Comparison of ENCODE assay signal across 9 mouse cellular contexts in the genomic region with DNA sequence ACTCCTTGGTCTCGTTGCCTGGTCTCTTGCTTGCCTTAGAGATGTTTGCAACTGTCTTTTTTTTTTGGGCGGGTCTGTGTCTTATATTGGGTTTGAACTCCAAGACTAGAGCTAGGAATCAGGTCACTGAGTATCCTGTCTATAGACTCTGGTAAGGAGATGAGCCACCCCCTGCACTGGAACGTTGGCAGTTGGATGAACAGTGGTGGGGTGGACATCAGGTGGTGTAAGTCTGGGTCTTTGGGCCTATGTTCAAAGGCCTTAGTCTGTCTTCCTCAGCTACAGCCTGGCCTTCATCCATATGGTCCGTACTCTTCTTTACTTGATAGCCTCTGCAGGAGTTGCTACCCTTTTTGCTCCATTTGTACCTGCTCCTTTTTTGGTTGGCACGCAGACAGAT. TPM values are rescaled to one million over a fixed set of nuclear protein-coding genes. Genes with fewer than 3 reads are reported as not detected.
A peak's percentile ranks its signal among the peaks of the same experiment; 100 is the strongest.
DNase-seq lines count a peak whose midpoint lies in the region; ATAC-seq and TF ChIP-seq lines count a peak whose summit lies in the region.
"Had no signal": no experiment of that assay in that cellular context is flagged by ENCODE, and none has a peak within 500 bp of the region (broad histone marks: within the 10 kb centered on the region; RNA-seq: fewer than 3 reads in every experiment).

No protein-coding gene starts in this region.

- peak overlapping the region; percentile 47 to 90 for H3K27ac ChIP-seq in heart, embryonic 14.5 days (replicated peaks in 1 of 2; ENCODE audit: control insufficient read depth in 1 of 2, insufficient read depth in 1 of 2, low read depth in 2 of 2, low read length in 2 of 2)
- H3K27ac ChIP-seq in bone marrow, adult 2 months (ENCODE audit: control insufficient read depth, insufficient read depth, low read depth, low read length, poor library complexity): no peak overlapping the region
- no peak overlapping the region for H3K27ac ChIP-seq in hindbrain, embryonic 12.5 days
- no peak overlapping the region for H3K27ac ChIP-seq in midbrain, embryonic 11.5 days (ENCODE audit: low read depth, low read length)

- no peak for ATAC-seq in heart, embryonic 14.5 days (ENCODE audit: insufficient number of reproducible peaks, insufficient read depth, low FRiP score, low read depth)
- no peak for ATAC-seq in hindbrain, embryonic 12.5 days (ENCODE audit: low FRiP score)
- ATAC-seq in midbrain, embryonic 11.5 days (ENCODE audit: low FRiP score): no peak

- peaks cover 39% of the 10 kb centered on the region for H3K36me3 ChIP-seq in heart, embryonic 14.5 days (ENCODE audit: control insufficient read depth, insufficient read depth, low read length)
- H3K36me3 ChIP-seq in hindbrain, embryonic 12.5 days: peaks cover 34% of the 10 kb centered on the region
- H3K36me3 ChIP-seq in midbrain, embryonic 11.5 days (ENCODE audit: control insufficient read depth, insufficient read depth, low read length): peaks cover 23% of the 10 kb centered on the region

- peaks cover 11 to 16% of the 10 kb centered on the region in 2 experiments for H3K4me1 ChIP-seq in heart, embryonic 14.5 days (ENCODE audit: control insufficient read depth in 2 of 2, insufficient read depth in 2 of 2, low read length in 2 of 2)
- H3K4me1 ChIP-seq in bone marrow, adult 2 months (ENCODE audit: control insufficient read depth, insufficient read depth, low read length): peaks cover 2% of the 10 kb centered on the region
- peaks cover 16% of the 10 kb centered on the region for H3K4me1 ChIP-seq in hindbrain, embryonic 12.5 days
- H3K4me1 ChIP-seq in midbrain, embryonic 11.5 days (ENCODE audit: control insufficient read depth, insufficient read depth, low read length): peaks cover 11% of the 10 kb centered on the region

- peak overlapping the region; percentile 62 to 84; a peak in 2 of 4 replicates for H3K4me3 ChIP-seq in heart, embryonic 14.5 days (ENCODE audit: control insufficient read depth in 1 of 2, insufficient read depth in 1 of 2, low read depth in 1 of 2, low read length in 2 of 2)
- peak overlapping the region; percentile 26 for H3K4me3 ChIP-seq in bone marrow, adult 2 months (replicated peaks; ENCODE audit: control insufficient read depth, low read depth, low read length)
- H3K4me3 ChIP-seq in hindbrain, embryonic 12.5 days: peak overlapping the region; percentile 93
- H3K4me3 ChIP-seq in midbrain, embryonic 11.5 days (ENCODE audit: low read depth, low read length): peak overlapping the region; percentile 69

- no peak for TF ChIP-seq POLR2A in bone marrow, adult 2 months (IDR thresholded peaks at IDR 0.05; ENCODE audit: borderline replicate concordance, control insufficient read depth, low read depth, low read length)

- H3K9ac ChIP-seq in heart, embryonic 14.5 days (ENCODE audit: low read length): peak overlapping the region; percentile 93
- no peak overlapping the region; the same call in 1 of the 2 replicates for H3K9ac ChIP-seq in hindbrain, embryonic 12.5 days
- H3K9ac ChIP-seq in midbrain, embryonic 11.5 days (ENCODE audit: low read length): no peak overlapping the region; the same call in 1 of the 2 replicates

- no peaks in the 10 kb centered on the region for H3K27me3 ChIP-seq in heart, embryonic 14.5 days (ENCODE audit: control insufficient read depth, insufficient read depth, low read length)
- H3K27me3 ChIP-seq in hindbrain, embryonic 12.5 days: peaks cover 10% of the 10 kb centered on the region; the same call in 1 of the 2 replicates
- H3K27me3 ChIP-seq in midbrain, embryonic 11.5 days (ENCODE audit: control insufficient read depth, insufficient read depth, low read length): no peaks in the 10 kb centered on the region

- TF ChIP-seq CTCF in bone marrow, adult 2 months (IDR thresholded peaks at IDR 0.05; ENCODE audit: control insufficient read depth, insufficient read depth, low read length): no peak

- WGBS in heart, embryonic 14.5 days: 91% methylated on average over 5 of the region's 5 CpGs
- WGBS in bone marrow, adult 2 months: 89% methylated on average over 5 of the region's 5 CpGs
- 87% methylated on average over 5 of the region's 5 CpGs for WGBS in hindbrain, embryonic 12.5 days
- WGBS in midbrain, embryonic 11.5 days: 89% methylated on average over 5 of the region's 5 CpGs

- H3K4me2 ChIP-seq in heart, embryonic 14.5 days (ENCODE audit: low read length): peak overlapping the region; percentile 72
- peak overlapping the region; percentile 91 for H3K4me2 ChIP-seq in hindbrain, embryonic 12.5 days (replicated peaks)
- peak overlapping the region; percentile 87 for H3K4me2 ChIP-seq in midbrain, embryonic 11.5 days

- H3K9me3 ChIP-seq in heart, embryonic 14.5 days (ENCODE audit: control insufficient read depth, low read length): no peaks in the 10 kb centered on the region
- H3K9me3 ChIP-seq in hindbrain, embryonic 12.5 days (replicated peaks): no peaks in the 10 kb centered on the region
- H3K9me3 ChIP-seq in midbrain, embryonic 11.5 days (ENCODE audit: control insufficient read depth, low read length): no peaks in the 10 kb centered on the region

- no peak for DNase-seq in heart, adult 8-10 months (ENCODE audit: low spot score)
- peak; percentile 80 for DNase-seq in midbrain, embryonic 11.5 days (ENCODE audit: low spot score, missing footprints)
- DNase-seq in adrenal gland, adult 2 months: no peak
- no peak for DNase-seq in right cerebral cortex, postnatal 36 days (ENCODE audit: low spot score in 2 of 2)
- DNase-seq in left cerebral cortex, postnatal 14 days (ENCODE audit: low spot score in 2 of 2): no peak

- intact Hi-C loops in left cerebral cortex, postnatal 14 days (cut with DNase I): no loop called here

RNA-seq across cellular contexts. Expression of a gene that starts 0.3 kb away (rescaled TPM):
- polyA plus RNA-seq in heart, embryonic 14.5 days (2014; fragmentation: Nextera tagmentation; extraction: Ambion mirVana): 87.0 and 94.7 TPM in 2 replicates
- 1 to 10 TPM; 3.9 to 6.7 (median 5.8) TPM for total RNA-seq in heart, adult 8-10 months (2022)
- 8.1 and 18.3 TPM in 2 replicates for polyA plus RNA-seq in bone marrow, adult 2 months (2011; ENCODE audit: insufficient read depth, insufficient read length, low replicate concordance, missing spikeins)
- polyA plus RNA-seq in hindbrain, embryonic 12.5 days (2016; fragmentation: Nextera tagmentation; extraction: Ambion mirVana): 57.7 and 57.9 TPM in 2 replicates
- 34.4 and 36.2 TPM in 2 replicates for polyA plus RNA-seq in midbrain, embryonic 11.5 days (2014; fragmentation: Nextera tagmentation; extraction: Ambion mirVana)
- 10 to 100 TPM; 19.4 to 24.5 TPM for total RNA-seq in adrenal gland, adult 2 months (2021)
- polyA plus RNA-seq in adrenal gland, adult 2 months (2012; rRNA removed): 73.1 and 81.9 TPM in 2 replicates
- total RNA-seq in left cerebral cortex, postnatal 14 days (2021): 10 to 100 TPM; 36.1 to 38.4 TPM

RNA-seq across cellular contexts. Expression of a gene that starts 1.3 kb away (rescaled TPM):
- polyA plus RNA-seq in heart, embryonic 14.5 days (2014; fragmentation: Nextera tagmentation; extraction: Ambion mirVana): 31.0 and 31.9 TPM in 2 replicates
- 10 to 100 TPM; 21.3 to 28.3 (median 26.7) TPM for total RNA-seq in heart, adult 8-10 months (2022)
- 5.1 and 12.3 TPM in 2 replicates for polyA plus RNA-seq in bone marrow, adult 2 months (2011; ENCODE audit: insufficient read depth, insufficient read length, low replicate concordance, missing spikeins)
- polyA plus RNA-seq in hindbrain, embryonic 12.5 days (2016; fragmentation: Nextera tagmentation; extraction: Ambion mirVana): 47.2 and 49.7 TPM in 2 replicates
- polyA plus RNA-seq in midbrain, embryonic 11.5 days (2014; fragmentation: Nextera tagmentation; extraction: Ambion mirVana): 48.1 and 48.6 TPM in 2 replicates
- total RNA-seq in adrenal gland, adult 2 months (2021): 10 to 100 TPM; 27.8 to 46.5 TPM
- 23.0 and 28.1 TPM in 2 replicates for polyA plus RNA-seq in adrenal gland, adult 2 months (2012; rRNA removed)
- total RNA-seq in left cerebral cortex, postnatal 14 days (2021): 10 to 100 TPM; 38.3 to 40.2 TPM

RNA-seq across cellular contexts. Expression of a gene that starts 17.9 kb away (rescaled TPM):
- 38.9 and 41.5 TPM in 2 replicates for polyA plus RNA-seq in heart, embryonic 14.5 days (2014; fragmentation: Nextera tagmentation; extraction: Ambion mirVana)
- 100 to 1,000 TPM; 342 to 366 (median 351) TPM for total RNA-seq in heart, adult 8-10 months (2022)
- polyA plus RNA-seq in bone marrow, adult 2 months (2011; ENCODE audit: insufficient read depth, insufficient read length, low replicate concordance, missing spikeins): 3.8 and 9.0 TPM in 2 replicates
- polyA plus RNA-seq in hindbrain, embryonic 12.5 days (2016; fragmentation: Nextera tagmentation; extraction: Ambion mirVana): 44.1 and 44.8 TPM in 2 replicates
- 20.1 and 21.4 TPM in 2 replicates for polyA plus RNA-seq in midbrain, embryonic 11.5 days (2014; fragmentation: Nextera tagmentation; extraction: Ambion mirVana)
- 100 to 1,000 TPM in 1 of 2 experiments, 10 to 100 TPM in 1; 94.0 to 107 TPM for total RNA-seq in adrenal gland, adult 2 months (2021)
- 136 and 150 TPM in 2 replicates for polyA plus RNA-seq in adrenal gland, adult 2 months (2012; rRNA removed)
- 10 to 100 TPM; 36.0 to 38.3 TPM for total RNA-seq in left cerebral cortex, postnatal 14 days (2021)

RNA-seq across cellular contexts. Expression of a gene that starts 25.4 kb away (rescaled TPM):
- not detected in 2 replicates for polyA plus RNA-seq in heart, embryonic 14.5 days (2014; fragmentation: Nextera tagmentation; extraction: Ambion mirVana)
- total RNA-seq in heart, adult 8-10 months (2022): not detected
- not detected in 2 replicates for polyA plus RNA-seq in bone marrow, adult 2 months (2011; ENCODE audit: insufficient read depth, insufficient read length, low replicate concordance, missing spikeins)
- polyA plus RNA-seq in hindbrain, embryonic 12.5 days (2016; fragmentation: Nextera tagmentation; extraction: Ambion mirVana): not detected in 2 replicates
- polyA plus RNA-seq in midbrain, embryonic 11.5 days (2014; fragmentation: Nextera tagmentation; extraction: Ambion mirVana): not detected in 2 replicates
- not detected for total RNA-seq in adrenal gland, adult 2 months (2021)
- polyA plus RNA-seq in adrenal gland, adult 2 months (2012; rRNA removed): not detected in 2 replicates
- not detected for total RNA-seq in left cerebral cortex, postnatal 14 days (2021)
- total RNA-seq: left cerebral cortex, postnatal 10 days had no signal

RNA-seq across cellular contexts. Expression of a gene that starts 28.7 kb away (rescaled TPM):
- 54.4 and 57.0 TPM in 2 replicates for polyA plus RNA-seq in heart, embryonic 14.5 days (2014; fragmentation: Nextera tagmentation; extraction: Ambion mirVana)
- total RNA-seq in heart, adult 8-10 months (2022): 100 to 1,000 TPM in 3 of 4 experiments, 10 to 100 TPM in 1; 92.9 to 109 (median 102) TPM
- 42.0 and 94.4 TPM in 2 replicates for polyA plus RNA-seq in bone marrow, adult 2 months (2011; ENCODE audit: insufficient read depth, insufficient read length, low replicate concordance, missing spikeins)
- polyA plus RNA-seq in hindbrain, embryonic 12.5 days (2016; fragmentation: Nextera tagmentation; extraction: Ambion mirVana): 107 and 112 TPM in 2 replicates
- 62.2 and 63.0 TPM in 2 replicates for polyA plus RNA-seq in midbrain, embryonic 11.5 days (2014; fragmentation: Nextera tagmentation; extraction: Ambion mirVana)
- total RNA-seq in adrenal gland, adult 2 months (2021): 100 to 1,000 TPM; 172 to 248 TPM
- 221 and 261 TPM in 2 replicates for polyA plus RNA-seq in adrenal gland, adult 2 months (2012; rRNA removed)
- 100 to 1,000 TPM; 119 to 128 TPM for total RNA-seq in left cerebral cortex, postnatal 14 days (2021)

Comparison
In these comparisons a context has a peak if more than half of its experiments do, and no peak if none do; other contexts are left out.
1. H3K27ac ChIP-seq: peak in heart, embryonic 14.5 days (2 of 2); none in bone marrow, adult 2 months (single experiment), hindbrain, embryonic 12.5 days (single experiment) and midbrain, embryonic 11.5 days (single experiment).
2. H3K4me3 ChIP-seq: peak in every context shown above with its lines; median percentile 93 in hindbrain, embryonic 12.5 days; 73 in heart, embryonic 14.5 days; 69 in midbrain, embryonic 11.5 days; 26 in bone marrow, adult 2 months.
3. Peak in every context shown above with its lines, with median percentiles within 50 percentile points of each other: H3K4me2 ChIP-seq.